Mouse (Mus musculus) heart, embryonic 15.5 days (tissue): ENCODE measurements around the gene N4bp3. TPM values are rescaled to one million over a fixed set of nuclear protein-coding genes. Genes with fewer than 3 reads are reported as not detected.

Experiments
- ATAC-seq: fragments of 200-750 bp; cut with Nextera tagmentation; replicated peaks from 2 replicates; pipeline ENCODE4 v1.8.0; 2017; ENCODE audit warnings: low read depth, moderate TSS enrichment; ENCODE audit not compliant: insufficient number of reproducible peaks, insufficient read depth, low FRiP score
- H3K27ac ChIP-seq: fragments of 300-500 bp; sonication (generic); 2 replicates; pipeline ENCODE4 v1.5.1; 2015; ENCODE audit warnings: mild to moderate bottlenecking, inconsistent platforms
- H3K27me3 ChIP-seq: fragments of 300-500 bp; sonication (generic); 2 replicates; pipeline ENCODE4 v1.6.1; 2015; ENCODE audit warnings: inconsistent platforms
- H3K36me3 ChIP-seq: fragments of 300-500 bp; sonication (generic); 2 replicates; pipeline ENCODE4 v1.6.1; 2015; ENCODE audit warnings: mild to moderate bottlenecking, inconsistent platforms
- H3K4me1 ChIP-seq: fragments of 300-500 bp; sonication (generic); replicated peaks from 2 replicates; pipeline ENCODE4 v1.6.1; 2015; ENCODE audit warnings: inconsistent platforms
- H3K4me2 ChIP-seq: fragments of 300-500 bp; sonication (generic); 2 replicates; pipeline ENCODE4 v1.6.1; 2015; ENCODE audit warnings: inconsistent platforms, mild to moderate bottlenecking, moderate library complexity
- H3K4me3 ChIP-seq: fragments of 300-500 bp; sonication (generic); 2 replicates; pipeline ENCODE4 v1.5.1; 2015; ENCODE audit warnings: mild to moderate bottlenecking, inconsistent platforms
- H3K9ac ChIP-seq: fragments of 300-500 bp; sonication (generic); 2 replicates; pipeline ENCODE4 v1.6.1; 2015; ENCODE audit warnings: mild to moderate bottlenecking, inconsistent platforms
- H3K9me3 ChIP-seq: fragments of 300-500 bp; sonication (generic); replicated peaks from 2 replicates; pipeline ENCODE4 v1.6.1; 2016; ENCODE audit warnings: inconsistent platforms
- WGBS: fragments of 180-500 bp; shearing (Covaris S2); methylation state at CpG from one replicate; pipeline ENCODE4 v1.1.7; 2015; ENCODE audit warnings: mixed read lengths; 5-methylcytosine and 5-hydroxymethylcytosine counted together
- polyA plus RNA-seq: library from polyadenylated mRNA; unstranded; fragments of >200 nt; fragmentation: Nextera tagmentation; extraction: Ambion mirVana; gene quantifications from 2 replicates; pipeline ENCODE4 v1.2.1, GENCODE M21; 2015

The N4bp3 gene
- polyA plus RNA-seq, 1 experiment from 2014 or later: 16.6 TPM

DNA sequence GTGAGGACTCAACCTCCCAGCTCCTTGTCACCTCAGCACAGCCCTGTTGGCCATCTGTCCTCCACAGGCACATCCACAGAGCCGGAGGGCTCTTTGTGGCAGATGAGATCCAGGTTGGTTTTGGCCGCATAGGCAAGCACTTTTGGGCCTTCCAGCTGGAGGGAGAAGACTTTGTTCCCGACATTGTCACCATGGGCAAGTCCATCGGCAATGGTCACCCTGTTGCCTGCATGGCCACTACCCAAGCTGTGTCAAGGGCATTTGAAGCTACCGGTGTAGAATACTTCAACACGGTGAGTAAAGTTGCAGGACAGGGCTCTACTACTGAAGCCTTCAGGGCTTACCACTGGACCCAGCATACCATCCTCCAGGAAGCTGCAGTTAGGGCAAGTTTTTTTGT, 56.8 kb downstream of the N4bp3 start:
- Histone ChIP-seq H3K9me3 (no peaks in the 10 kb centered on the region), H3K9ac (no peak overlapping the region), H3K36me3 (peaks cover 90% of the 10 kb centered on the region), H3K27ac (no peak overlapping the region), H3K27me3 (no peaks in the 10 kb centered on the region), H3K4me1 (0 out of 2 replicates have a peak, but pooled peaks cover 3% of the 10 kb centered on the region), H3K4me2 (no peak overlapping the region), H3K4me3 (no peak overlapping the region)
- WGBS: 86% methylated on average over 6 of the region's 6 CpGs
- ATAC-seq: no peak

DNA sequence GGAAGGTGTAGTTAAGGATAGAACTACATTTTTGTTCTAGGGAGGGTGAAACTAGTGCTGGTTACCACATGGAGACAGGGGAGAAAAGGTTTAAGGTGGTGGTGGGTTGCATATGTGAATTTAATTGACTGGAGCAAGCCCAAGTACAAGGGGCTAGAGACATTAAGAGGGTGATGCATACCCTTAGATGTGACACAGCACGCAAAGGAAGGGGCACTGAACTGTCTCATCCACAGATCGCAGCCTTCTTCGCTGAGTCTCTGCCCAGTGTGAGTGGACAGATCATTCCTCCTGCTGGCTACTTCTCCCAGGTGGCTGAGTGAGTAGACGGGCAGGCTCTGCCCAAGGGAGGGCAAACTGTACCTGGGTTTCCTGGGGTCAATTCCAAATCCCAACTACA, 57.3 kb downstream of the N4bp3 start:
- no peak overlapping the region for H3K4me2 ChIP-seq
- 0 out of 2 replicates have a peak, but pooled peaks cover 3% of the 10 kb centered on the region for H3K4me1 ChIP-seq
- no peak overlapping the region for H3K9ac ChIP-seq
- H3K27ac ChIP-seq: no peak overlapping the region
- no peak for ATAC-seq
- 92% methylated on average over 4 of the region's 4 CpGs for WGBS
- H3K27me3 ChIP-seq: no peaks in the 10 kb centered on the region
- H3K4me3 ChIP-seq: no peak overlapping the region
- peaks cover 88% of the 10 kb centered on the region for H3K36me3 ChIP-seq
- no peaks in the 10 kb centered on the region for H3K9me3 ChIP-seq

Other genes starting within 250 kb of the N4bp3 start
- 12.4 and 14.5 TPM in 2 replicates for gene Phykpl, start 66.1 kb downstream of the N4bp3 start, polyA plus RNA-seq
- 239 and 289 TPM in 2 replicates for gene Hnrnpab, start 44.0 kb downstream of the N4bp3 start, polyA plus RNA-seq
- gene Nhp2, start 31.1 kb downstream of the N4bp3 start, polyA plus RNA-seq: 64.8 and 79.8 TPM in 2 replicates
- gene Rmnd5b, start 14.9 kb downstream of the N4bp3 start, polyA plus RNA-seq: 25.6 and 36.8 TPM in 2 replicates
- gene D930048N14Rik, start 112 bp upstream of the N4bp3 start, polyA plus RNA-seq: 1.00 and 1.5 TPM in 2 replicates
- 55.5 and 72.2 TPM in 2 replicates for gene 0610009B22Rik, start 38.0 kb upstream of the N4bp3 start, polyA plus RNA-seq
- 8.8 and 10.6 TPM in 2 replicates for gene Sec24a, start 112.8 kb upstream of the N4bp3 start, polyA plus RNA-seq
- gene Sar1b, start 112.8 kb upstream of the N4bp3 start, polyA plus RNA-seq: 115 and 137 TPM in 2 replicates
- 0.82 and 1.5 TPM in 2 replicates for gene Jade2, start 206.8 kb upstream of the N4bp3 start, polyA plus RNA-seq